Mouse (Mus musculus) stomach, postnatal 0 days (tissue): ENCODE data around the gene Ccdc146.

ENCODE experiments used
- CTCF ChIP-seq: IDR thresholded peaks from 2 replicates; pipeline ENCODE4 v1.5.1; 2016; ENCODE audit warnings: antibody characterized with exemption, low read depth, mild to moderate bottlenecking, moderate library complexity
- EP300 ChIP-seq: optimal IDR thresholded peaks from 2 replicates; pipeline ENCODE3; 2016; ENCODE audit warnings: antibody characterized with exemption

GRCm38 (mm10) chr5:21288658-21289435 is 135.6 kb downstream of the Ccdc146 start:
- no peak for TF ChIP-seq CTCF
- TF ChIP-seq EP300: no peak
